Mouse (Mus musculus): ENCODE data around the gene Bicdl1. TPM values are rescaled to one million over a fixed set of nuclear protein-coding genes. Genes with fewer than 3 reads are reported as not detected.

The Bicdl1 gene
- total and polyA plus RNA-seq, 3 experiments = 4.6 to 10.4 (median 6.1) TPM

DNA sequence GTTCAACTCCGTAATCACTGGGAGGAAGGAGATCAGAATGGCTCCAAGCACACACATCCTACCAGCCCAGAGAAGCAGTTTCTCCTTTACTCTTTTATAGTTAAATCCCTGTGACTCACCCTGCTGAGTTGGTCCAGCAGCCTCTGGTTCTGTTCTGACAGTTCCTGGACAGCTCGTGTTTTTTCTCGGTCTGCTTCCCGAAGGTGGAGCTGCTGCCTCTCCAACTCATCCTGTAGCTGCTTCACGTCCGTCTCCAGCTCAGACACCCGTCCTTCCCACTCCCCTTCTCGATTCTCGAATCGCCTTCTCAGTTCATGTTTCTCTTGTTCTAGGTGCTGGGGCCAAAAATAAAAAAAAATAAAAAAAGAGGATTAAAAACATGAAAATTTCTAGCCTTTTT, 7.0 kb downstream of the Bicdl1 start:
- no peak overlapping the region for H3K27ac ChIP-seq
- no peaks in the 10 kb centered on the region for H3K4me1 ChIP-seq (ENCODE audit: control insufficient read depth, insufficient read depth, low read length)
- H3K27me3 ChIP-seq (ENCODE audit: control insufficient read depth, insufficient read depth, low read length) = peaks cover 3% of the 10 kb centered on the region; the same call in 1 of the 2 replicates
- TF ChIP-seq POLR2A (IDR thresholded peaks at IDR 0.05; ENCODE audit: insufficient read depth, low read depth, low read length) (no peak), CTCF (IDR thresholded peaks at IDR 0.05) (no peak), EP300 (IDR thresholded peaks at IDR 0.05; ENCODE audit: insufficient read depth, low read depth, low read length) (no peak)
- no peak overlapping the region for H3K9ac ChIP-seq (ENCODE audit: low read depth, low read length)
- intact Hi-C loops (cut with DNase I) = no loop called here
- H3K4me3 ChIP-seq = no peak overlapping the region
- no peaks in the 10 kb centered on the region for H3K79me2 ChIP-seq (replicated peaks; ENCODE audit: control insufficient read depth, insufficient read depth, low read length)
- 74% methylated on average over 10 of the region's 10 CpGs for WGBS
- no peaks in the 10 kb centered on the region for H3K36me3 ChIP-seq (ENCODE audit: control insufficient read depth, insufficient read depth, low read length)
- DNase-seq = no peak

DNA sequence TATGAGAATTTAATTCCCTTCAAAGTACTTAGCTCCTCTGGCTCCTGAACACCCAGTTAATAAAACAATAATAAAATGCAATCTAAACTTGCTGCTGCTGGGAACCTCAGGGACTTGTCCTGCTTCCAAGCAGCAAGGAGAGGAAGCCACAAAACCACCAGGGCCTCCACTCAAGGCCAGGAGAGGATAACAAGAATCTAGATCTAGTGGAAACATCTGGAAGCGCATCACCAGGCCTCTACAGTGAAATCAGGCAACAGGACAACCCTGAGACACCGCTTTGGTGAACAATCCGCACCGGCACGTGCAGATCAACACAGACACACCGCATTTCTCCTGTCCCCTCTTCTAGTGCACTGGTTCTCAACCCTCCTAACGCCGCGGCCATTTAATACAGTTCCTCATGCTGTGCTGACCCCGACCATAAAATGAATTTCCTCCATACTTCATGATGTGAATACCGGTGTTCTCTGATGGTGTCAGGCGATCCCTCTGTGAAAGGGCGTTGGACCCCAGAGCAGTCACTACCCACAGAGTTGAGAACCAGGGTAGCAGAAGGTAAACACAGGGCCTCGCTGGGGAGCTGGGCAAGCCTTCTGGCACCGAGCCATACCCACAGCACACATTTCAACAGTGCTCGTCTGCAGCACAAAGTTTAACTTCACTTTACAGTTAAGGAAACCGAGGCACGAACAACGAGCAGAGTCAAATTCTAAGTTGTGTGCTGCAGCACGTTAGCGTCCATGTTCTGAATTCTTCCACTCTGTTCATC, 9.0 kb downstream of the Bicdl1 start:
- no peaks in the 10 kb centered on the region for H3K36me3 ChIP-seq (ENCODE audit: control insufficient read depth, insufficient read depth, low read length)
- WGBS = 81% methylated on average over 21 of the region's 21 CpGs
- H3K79me2 ChIP-seq (replicated peaks; ENCODE audit: control insufficient read depth, insufficient read depth, low read length) = no peaks in the 10 kb centered on the region
- TF ChIP-seq CTCF (IDR thresholded peaks at IDR 0.05) (no peak), POLR2A (IDR thresholded peaks at IDR 0.05; ENCODE audit: insufficient read depth, low read depth, low read length) (no peak), EP300 (IDR thresholded peaks at IDR 0.05; ENCODE audit: insufficient read depth, low read depth, low read length) (no peak)
- no peak overlapping the region for H3K27ac ChIP-seq
- no peaks in the 10 kb centered on the region for H3K4me1 ChIP-seq (ENCODE audit: control insufficient read depth, insufficient read depth, low read length)
- H3K4me3 ChIP-seq = no peak overlapping the region
- no peak for DNase-seq
- peaks cover 4% of the 10 kb centered on the region; the same call in 1 of the 2 replicates for H3K27me3 ChIP-seq (ENCODE audit: control insufficient read depth, insufficient read depth, low read length)
- no peak overlapping the region for H3K9ac ChIP-seq (ENCODE audit: low read depth, low read length)
- intact Hi-C loops (cut with DNase I) = no loop called here

DNA sequence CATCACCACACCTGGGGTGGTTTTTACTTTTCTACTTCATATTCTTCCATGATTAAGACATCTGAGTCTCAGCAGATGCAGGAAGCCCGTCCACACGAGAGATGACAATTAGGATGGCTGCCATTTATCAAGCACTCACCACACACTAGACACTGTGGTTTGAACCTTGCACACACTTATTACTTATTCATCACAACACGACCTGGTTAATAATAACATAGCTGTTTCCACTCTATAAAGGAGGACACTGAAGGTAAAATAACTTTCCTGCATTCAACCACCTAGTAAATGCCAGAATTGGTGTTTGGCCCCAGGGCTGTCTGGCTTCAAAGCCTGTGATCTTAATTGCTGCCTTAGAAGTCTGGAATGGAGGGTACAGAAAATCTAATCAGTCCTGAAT, 10.7 kb downstream of the Bicdl1 start:
- intact Hi-C loops (cut with DNase I) = no loop called here
- no peak overlapping the region for H3K4me3 ChIP-seq
- H3K79me2 ChIP-seq (replicated peaks; ENCODE audit: control insufficient read depth, insufficient read depth, low read length) = no peaks in the 10 kb centered on the region
- WGBS = 35% methylated on average over 3 of the region's 3 CpGs
- no peak overlapping the region for H3K9ac ChIP-seq (ENCODE audit: low read depth, low read length)
- TF ChIP-seq EP300 (IDR thresholded peaks at IDR 0.05; ENCODE audit: insufficient read depth, low read depth, low read length) (no peak), POLR2A (IDR thresholded peaks at IDR 0.05; ENCODE audit: insufficient read depth, low read depth, low read length) (no peak), CTCF (IDR thresholded peaks at IDR 0.05) (no peak)
- peaks cover 5% of the 10 kb centered on the region; the same call in 1 of the 2 replicates for H3K27me3 ChIP-seq (ENCODE audit: control insufficient read depth, insufficient read depth, low read length)
- H3K36me3 ChIP-seq (ENCODE audit: control insufficient read depth, insufficient read depth, low read length) = no peaks in the 10 kb centered on the region
- H3K27ac ChIP-seq = no peak overlapping the region
- no peaks in the 10 kb centered on the region for H3K4me1 ChIP-seq (ENCODE audit: control insufficient read depth, insufficient read depth, low read length)
- DNase-seq = no peak

DNA sequence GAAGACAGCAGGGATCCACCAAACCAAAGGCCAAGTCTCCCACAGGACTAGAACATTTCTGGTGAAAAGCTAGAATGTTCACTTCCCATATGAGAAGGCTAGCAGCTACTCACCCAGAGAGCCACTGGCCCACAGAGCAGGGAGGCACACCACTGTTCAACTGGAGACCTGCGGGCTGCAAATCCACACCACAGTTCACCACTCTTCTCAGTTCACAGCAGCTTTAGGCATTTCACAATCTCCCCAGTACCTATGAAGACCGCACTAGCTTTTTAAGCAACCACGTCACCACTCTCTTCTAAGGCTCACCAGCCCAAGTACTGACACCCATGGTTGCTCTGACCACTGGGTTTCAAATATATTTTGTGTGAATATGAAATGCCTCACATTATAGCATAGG, 13.7 kb downstream of the Bicdl1 start:
- Histone ChIP-seq H3K79me2 (replicated peaks; ENCODE audit: control insufficient read depth, insufficient read depth, low read length) (no peaks in the 10 kb centered on the region), H3K27me3 (ENCODE audit: control insufficient read depth, insufficient read depth, low read length) (peaks cover 2% of the 10 kb centered on the region), H3K27ac (no peak overlapping the region), H3K4me1 (ENCODE audit: control insufficient read depth, insufficient read depth, low read length) (no peaks in the 10 kb centered on the region), H3K36me3 (ENCODE audit: control insufficient read depth, insufficient read depth, low read length) (no peaks in the 10 kb centered on the region), H3K9ac (ENCODE audit: low read depth, low read length) (no peak overlapping the region), H3K4me3 (no peak overlapping the region)
- intact Hi-C loops (cut with DNase I) = no loop called here
- DNase-seq = no peak
- WGBS = 78% methylated on average over 3 of the region's 3 CpGs
- TF ChIP-seq POLR2A (IDR thresholded peaks at IDR 0.05; ENCODE audit: insufficient read depth, low read depth, low read length) = no peak
- no peak for TF ChIP-seq EP300 (IDR thresholded peaks at IDR 0.05; ENCODE audit: insufficient read depth, low read depth, low read length)
- no peak for TF ChIP-seq CTCF (IDR thresholded peaks at IDR 0.05)

DNA sequence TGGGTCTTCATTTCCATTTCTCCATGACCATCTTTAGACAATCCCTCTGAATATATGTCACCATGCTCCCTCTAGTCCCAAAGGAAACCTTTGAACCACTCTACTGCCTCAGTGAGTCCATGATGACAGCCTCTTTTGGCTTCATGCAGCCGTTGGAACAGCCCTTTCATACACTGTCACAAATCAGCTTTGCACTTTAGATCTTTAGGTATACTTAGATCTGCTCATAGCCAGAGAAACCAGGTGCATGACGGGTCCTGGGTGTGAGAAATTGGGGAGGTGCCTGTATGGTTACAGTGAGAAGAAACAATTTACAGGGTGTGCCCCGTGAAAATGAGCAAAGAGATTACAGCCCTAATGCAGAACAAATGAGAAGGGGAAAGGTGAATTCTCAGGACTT, 14.3 kb downstream of the Bicdl1 start:
- H3K27ac ChIP-seq = no peak overlapping the region
- no peaks in the 10 kb centered on the region for H3K4me1 ChIP-seq (ENCODE audit: control insufficient read depth, insufficient read depth, low read length)
- no peak for DNase-seq
- no peak for TF ChIP-seq CTCF (IDR thresholded peaks at IDR 0.05)
- TF ChIP-seq POLR2A (IDR thresholded peaks at IDR 0.05; ENCODE audit: insufficient read depth, low read depth, low read length) = no peak
- no peak for TF ChIP-seq EP300 (IDR thresholded peaks at IDR 0.05; ENCODE audit: insufficient read depth, low read depth, low read length)
- H3K27me3 ChIP-seq (ENCODE audit: control insufficient read depth, insufficient read depth, low read length) = peaks cover 2% of the 10 kb centered on the region
- no peaks in the 10 kb centered on the region for H3K79me2 ChIP-seq (replicated peaks; ENCODE audit: control insufficient read depth, insufficient read depth, low read length)
- no peak overlapping the region for H3K4me3 ChIP-seq
- H3K9ac ChIP-seq (ENCODE audit: low read depth, low read length) = no peak overlapping the region
- no peaks in the 10 kb centered on the region for H3K36me3 ChIP-seq (ENCODE audit: control insufficient read depth, insufficient read depth, low read length)
- intact Hi-C loops (cut with DNase I) = no loop called here
- 72% methylated on average over 3 of the region's 3 CpGs for WGBS

DNA sequence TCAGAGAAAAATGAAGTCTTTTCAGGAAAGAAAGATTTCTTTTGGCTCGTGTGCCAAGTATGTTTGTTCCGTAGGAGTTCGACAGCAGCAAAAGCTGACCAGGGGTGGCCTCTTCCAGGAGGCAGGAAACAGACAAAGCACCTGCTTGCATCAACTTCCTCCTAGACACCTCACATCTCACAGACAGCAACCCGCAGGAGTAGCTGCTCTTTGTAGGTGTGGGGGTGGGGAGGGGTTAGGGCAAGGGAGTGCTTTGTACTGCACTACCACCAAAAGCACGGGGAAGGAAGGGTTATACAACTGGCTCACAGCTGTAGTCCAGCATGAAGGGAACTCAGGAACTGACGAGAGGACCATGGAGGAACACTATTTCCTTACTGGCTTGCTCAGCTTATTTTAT, 15.0 kb downstream of the Bicdl1 start:
- Histone ChIP-seq H3K4me3 (no peak overlapping the region), H3K79me2 (replicated peaks; ENCODE audit: control insufficient read depth, insufficient read depth, low read length) (no peaks in the 10 kb centered on the region), H3K9ac (ENCODE audit: low read depth, low read length) (no peak overlapping the region), H3K27ac (no peak overlapping the region), H3K27me3 (ENCODE audit: control insufficient read depth, insufficient read depth, low read length) (peaks cover 2% of the 10 kb centered on the region), H3K36me3 (ENCODE audit: control insufficient read depth, insufficient read depth, low read length) (no peaks in the 10 kb centered on the region), H3K4me1 (ENCODE audit: control insufficient read depth, insufficient read depth, low read length) (no peaks in the 10 kb centered on the region)
- whole genome bisulfite sequencing = 49% methylated on average over 6 of the region's 6 CpGs
- no peak for DNase-seq
- TF ChIP-seq POLR2A (IDR thresholded peaks at IDR 0.05; ENCODE audit: insufficient read depth, low read depth, low read length) = no peak
- no peak for TF ChIP-seq CTCF (IDR thresholded peaks at IDR 0.05)
- TF ChIP-seq EP300 (IDR thresholded peaks at IDR 0.05; ENCODE audit: insufficient read depth, low read depth, low read length) = no peak
- intact Hi-C loops (cut with DNase I) = no loop called here
